Mouse (Mus musculus): ENCODE measurements around the gene Zwint. TPM values are rescaled to one million over a fixed set of nuclear protein-coding genes. Genes with fewer than 3 reads are reported as not detected.

The Zwint gene
- 182 and 207 TPM in 2 replicates for total RNA-seq (2014; fragmentation: Nextera tagmentation)
- 332 and 361 TPM in 2 replicates for total RNA-seq (2017)
- polyA plus RNA-seq (2012) = 17.1 and 23.1 TPM in 2 replicates

DNA sequence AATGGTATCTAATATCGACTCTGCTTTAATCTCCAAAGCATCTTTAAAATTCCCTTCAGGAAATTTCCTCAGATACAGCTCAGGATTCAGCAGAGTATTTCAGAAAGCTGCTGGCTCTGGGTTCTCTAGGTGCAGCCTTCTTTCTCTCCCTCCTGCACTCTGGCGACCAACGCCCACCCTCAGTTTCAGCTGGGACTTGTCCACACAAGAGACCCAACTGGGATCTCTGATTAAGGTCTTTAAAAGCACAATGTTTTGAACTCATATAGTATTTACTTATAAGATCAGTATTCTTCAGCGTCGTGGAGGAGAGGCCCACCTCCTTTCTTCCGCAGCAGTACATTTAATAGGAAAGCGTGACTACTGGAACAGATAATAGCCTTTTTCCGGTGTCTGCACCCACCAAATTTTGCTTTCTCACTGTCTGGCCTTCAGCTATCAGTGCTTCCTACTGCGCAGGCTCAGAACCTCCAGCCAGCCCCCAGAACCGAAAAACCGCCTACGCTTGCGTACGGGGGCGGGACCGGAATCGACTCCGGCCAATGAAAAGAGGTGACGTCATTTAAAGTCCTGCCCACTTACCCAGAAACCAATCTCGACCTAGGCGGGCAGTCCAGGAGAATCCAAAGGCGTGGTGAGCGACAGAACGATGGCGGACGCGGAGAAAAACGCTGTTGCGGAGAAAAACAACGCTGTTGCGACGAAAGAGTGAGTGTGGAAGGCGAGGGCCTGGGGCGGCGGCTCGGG, at the start of gene Zwint:
Zwint (plus strand) TSS at position 576 of the 747 bp plus-strand sequence.
- H3K36me3 ChIP-seq (replicated peaks) = peaks cover 38% of the 10 kb centered on the region
- ATAC-seq (ENCODE audit: extremely low read depth, insufficient number of reproducible peaks, low FRiP score, poor library complexity, severe bottlenecking) (peak; percentile 84), DNase-seq (ENCODE audit: low spot score) (peak; percentile 83)
- H3K27me3 ChIP-seq (ENCODE audit: insufficient read depth, low read length) = peaks cover 6% of the 10 kb centered on the region; the same call in 1 of the 2 replicates
- TF ChIP-seq POLR2AphosphoS5 (IDR thresholded peaks at IDR 0.05; ENCODE audit: insufficient replicate concordance, low read depth, low read length) (no peak), CTCF (IDR thresholded peaks at IDR 0.05; ENCODE audit: low read depth, low read length) (no peak), GATA2 (IDR thresholded peaks at IDR 0.05; ENCODE audit: borderline replicate concordance, low read depth, low read length) (no peak), GATA1 (IDR thresholded peaks at IDR 0.05; ENCODE audit: borderline replicate concordance, low read length) (no peak), TAL1 (conservative IDR thresholded peaks at IDR 0.05; ENCODE audit: low read depth, low read length) (no peak)
- H3K9me3 ChIP-seq (replicated peaks) = 0 out of 2 replicates have a peak, but pooled peaks cover 1% of the 10 kb centered on the region
- H3K4me1 ChIP-seq (ENCODE audit: insufficient read depth, low read depth, low read length) = peaks cover 27% of the 10 kb centered on the region
- peak within 1 kb of the TSS; percentile 82 for H3K4me3 ChIP-seq (ENCODE audit: low read depth, low read length)

DNA sequence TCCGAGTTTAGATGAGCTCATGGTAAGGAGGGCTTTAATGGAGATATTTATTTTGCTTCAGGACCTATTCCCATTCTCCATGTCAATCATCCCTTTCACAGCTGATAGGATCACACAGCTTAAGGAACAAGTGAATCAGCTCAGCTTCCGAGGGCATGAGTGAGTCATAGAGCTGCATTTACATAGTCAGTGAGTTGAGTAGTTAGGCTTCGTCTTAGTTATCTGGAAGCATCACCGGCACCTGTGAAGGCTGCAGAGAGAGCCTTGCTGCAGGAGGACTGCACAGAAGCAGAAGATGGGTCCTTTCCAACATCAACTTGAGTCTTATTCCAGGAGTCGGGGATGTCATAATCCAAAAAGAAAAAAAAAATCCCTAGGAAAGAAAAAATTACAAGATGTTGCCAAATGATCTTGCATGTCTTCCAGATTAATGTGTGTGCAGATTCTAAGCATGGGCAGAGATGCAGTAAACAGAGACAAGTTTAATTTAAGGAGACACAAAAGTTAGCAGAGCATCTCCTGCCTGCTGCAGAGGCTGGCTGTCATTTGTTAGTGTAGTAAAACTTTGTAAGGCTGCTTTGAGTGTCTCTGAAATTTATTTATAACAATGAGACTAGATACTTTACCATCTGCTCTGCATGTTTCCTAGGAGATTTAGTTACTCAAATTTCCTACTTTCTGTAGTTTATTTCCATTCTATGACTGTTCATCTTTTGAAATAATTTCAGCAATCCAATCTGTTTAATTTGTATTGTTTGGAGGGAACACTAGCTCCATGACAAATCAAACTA, 41.3 kb upstream of the Zwint start:
- Histone ChIP-seq H3K4me3 (ENCODE audit: low read depth, low read length) (no peak overlapping the region), H3K36me3 (replicated peaks) (no peaks in the 10 kb centered on the region), H3K9me3 (replicated peaks) (no peaks in the 10 kb centered on the region), H3K4me1 (ENCODE audit: insufficient read depth, low read depth, low read length) (no peaks in the 10 kb centered on the region), H3K27me3 (ENCODE audit: insufficient read depth, low read length) (no peaks in the 10 kb centered on the region)
- DNase-seq (ENCODE audit: low spot score) = no peak
- TF ChIP-seq POLR2AphosphoS5 (IDR thresholded peaks at IDR 0.05; ENCODE audit: insufficient replicate concordance, low read depth, low read length) (no peak), GATA2 (IDR thresholded peaks at IDR 0.05; ENCODE audit: borderline replicate concordance, low read depth, low read length) (no peak), CTCF (IDR thresholded peaks at IDR 0.05; ENCODE audit: low read depth, low read length) (no peak), GATA1 (IDR thresholded peaks at IDR 0.05; ENCODE audit: borderline replicate concordance, low read length) (no peak), TAL1 (conservative IDR thresholded peaks at IDR 0.05; ENCODE audit: low read depth, low read length) (no peak)
- no peak for ATAC-seq (ENCODE audit: extremely low read depth, insufficient number of reproducible peaks, low FRiP score, poor library complexity, severe bottlenecking)

DNA sequence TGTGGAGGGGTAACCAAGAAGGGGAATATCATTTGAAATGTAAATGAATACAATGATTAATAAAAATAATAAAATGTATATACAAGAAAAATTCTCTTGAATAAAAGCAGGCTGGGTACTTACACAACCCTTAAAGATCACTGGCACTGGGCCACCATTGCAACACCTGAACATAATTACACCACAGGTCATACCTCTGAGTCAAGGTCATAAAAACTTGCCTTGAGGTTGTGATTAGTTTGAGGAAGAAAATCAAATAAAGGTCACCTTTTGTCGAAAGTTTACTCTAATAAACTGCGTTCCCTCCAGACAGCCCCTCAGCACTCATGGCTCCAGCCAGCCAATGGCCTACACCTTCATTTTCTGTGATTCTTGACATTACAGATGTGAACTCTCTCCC, 38.5 kb upstream of the Zwint start:
- ATAC-seq (ENCODE audit: extremely low read depth, insufficient number of reproducible peaks, low FRiP score, poor library complexity, severe bottlenecking) = no peak
- no peak for TF ChIP-seq POLR2AphosphoS5 (IDR thresholded peaks at IDR 0.05; ENCODE audit: insufficient replicate concordance, low read depth, low read length)
- TF ChIP-seq TAL1 (conservative IDR thresholded peaks at IDR 0.05; ENCODE audit: low read depth, low read length) = no peak
- TF ChIP-seq CTCF (IDR thresholded peaks at IDR 0.05; ENCODE audit: low read depth, low read length) = no peak
- no peak for TF ChIP-seq GATA2 (IDR thresholded peaks at IDR 0.05; ENCODE audit: borderline replicate concordance, low read depth, low read length)

DNA sequence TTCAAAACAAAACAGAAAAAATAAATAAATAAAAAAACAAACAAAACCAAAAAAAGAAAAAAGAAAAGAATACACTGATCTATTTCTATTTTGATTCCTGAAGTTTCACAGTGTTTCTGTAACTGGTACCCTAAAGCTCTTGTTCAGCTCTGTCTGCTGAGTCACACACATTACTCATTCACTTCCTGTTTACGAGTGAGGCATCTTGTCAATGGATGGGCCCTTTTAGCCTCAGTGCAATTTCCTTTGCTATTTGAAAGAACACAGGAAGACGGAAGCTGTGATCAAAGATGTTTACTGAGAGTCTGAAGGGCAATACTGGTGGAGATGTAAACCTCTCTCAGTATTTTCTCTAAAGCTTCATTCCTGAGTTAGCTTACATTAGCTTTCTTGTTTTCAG, 34.1 kb upstream of the Zwint start:
- no peak for DNase-seq (ENCODE audit: low spot score)
- peak; percentile 62 for ATAC-seq (ENCODE audit: extremely low read depth, insufficient number of reproducible peaks, low FRiP score, poor library complexity, severe bottlenecking)
- no peak overlapping the region for H3K4me3 ChIP-seq (ENCODE audit: low read depth, low read length)
- H3K4me1 ChIP-seq (ENCODE audit: insufficient read depth, low read depth, low read length) = no peaks in the 10 kb centered on the region
- no peak for TF ChIP-seq CTCF (IDR thresholded peaks at IDR 0.05; ENCODE audit: low read depth, low read length)
- TF ChIP-seq TAL1 (conservative IDR thresholded peaks at IDR 0.05; ENCODE audit: low read depth, low read length) = no peak
- no peak for TF ChIP-seq POLR2AphosphoS5 (IDR thresholded peaks at IDR 0.05; ENCODE audit: insufficient replicate concordance, low read depth, low read length)
- no peak for TF ChIP-seq GATA1 (IDR thresholded peaks at IDR 0.05; ENCODE audit: borderline replicate concordance, low read length)
- no peaks in the 10 kb centered on the region for H3K9me3 ChIP-seq (replicated peaks)
- H3K27me3 ChIP-seq (ENCODE audit: insufficient read depth, low read length) = no peaks in the 10 kb centered on the region; the same call in 1 of the 2 replicates
- H3K36me3 ChIP-seq (replicated peaks) = no peaks in the 10 kb centered on the region

More for the DNA sequence above, 38.5 kb upstream of the Zwint start:
- Histone ChIP-seq H3K36me3 (replicated peaks) (no peaks in the 10 kb centered on the region), H3K4me3 (ENCODE audit: low read depth, low read length) (no peak overlapping the region), H3K9me3 (replicated peaks) (no peaks in the 10 kb centered on the region), H3K27me3 (ENCODE audit: insufficient read depth, low read length) (no peaks in the 10 kb centered on the region), H3K4me1 (ENCODE audit: insufficient read depth, low read depth, low read length) (no peaks in the 10 kb centered on the region)
- no peak for DNase-seq (ENCODE audit: low spot score)

DNA sequence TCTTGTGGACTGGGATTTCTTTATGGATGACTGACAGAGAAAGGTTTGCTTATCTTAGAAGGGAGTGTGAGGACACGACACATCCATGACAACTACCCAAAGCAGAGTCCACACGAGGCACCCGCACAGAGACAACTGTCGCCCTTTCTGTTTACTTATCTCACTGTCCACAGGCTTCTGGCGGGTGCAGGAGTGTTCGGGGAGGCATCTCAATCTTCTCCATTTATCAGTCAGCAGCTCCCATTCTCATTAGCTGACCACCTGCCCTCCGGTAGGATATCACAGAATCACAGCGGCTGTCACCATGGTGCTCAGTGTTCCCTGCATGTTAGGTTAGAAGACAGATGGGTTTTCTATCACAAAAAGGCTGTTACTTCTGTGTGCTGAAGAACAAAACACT, 31.1 kb upstream of the Zwint start:
- no peak for DNase-seq (ENCODE audit: low spot score)
- no peaks in the 10 kb centered on the region; the same call in 1 of the 2 replicates for H3K27me3 ChIP-seq (ENCODE audit: insufficient read depth, low read length)
- ATAC-seq (ENCODE audit: extremely low read depth, insufficient number of reproducible peaks, low FRiP score, poor library complexity, severe bottlenecking) = peak; percentile 78

DNA sequence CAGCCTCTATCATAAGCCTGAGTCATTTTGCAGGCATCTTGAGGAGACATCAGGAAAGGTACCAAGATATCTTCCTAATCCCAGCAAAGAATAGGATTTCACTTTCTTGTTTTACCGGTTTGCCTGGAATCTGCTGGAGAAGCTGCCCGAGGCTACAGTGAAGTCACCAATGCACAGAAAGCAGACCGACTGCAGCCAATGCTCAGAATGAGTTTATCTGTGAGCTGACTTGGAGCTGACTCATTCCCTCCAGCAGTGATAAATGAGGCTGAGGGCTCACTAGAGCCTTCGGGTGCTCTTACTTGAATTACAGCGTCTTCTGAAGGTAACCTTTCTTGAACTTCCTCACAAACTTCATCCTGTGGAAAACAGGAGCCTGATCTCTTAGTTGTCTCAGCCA, 20.5 kb upstream of the Zwint start:
- H3K36me3 ChIP-seq (replicated peaks) = no peaks in the 10 kb centered on the region
- ATAC-seq (ENCODE audit: extremely low read depth, insufficient number of reproducible peaks, low FRiP score, poor library complexity, severe bottlenecking) (peak; percentile 15; the same call in 1 of the 2 replicates), DNase-seq (ENCODE audit: low spot score) (no peak)
- H3K4me1 ChIP-seq (ENCODE audit: insufficient read depth, low read depth, low read length) = no peaks in the 10 kb centered on the region
- H3K9me3 ChIP-seq (replicated peaks) = no peaks in the 10 kb centered on the region
- no peak for TF ChIP-seq POLR2AphosphoS5 (IDR thresholded peaks at IDR 0.05; ENCODE audit: insufficient replicate concordance, low read depth, low read length)
- no peak for TF ChIP-seq TAL1 (conservative IDR thresholded peaks at IDR 0.05; ENCODE audit: low read depth, low read length)
- TF ChIP-seq CTCF (IDR thresholded peaks at IDR 0.05; ENCODE audit: low read depth, low read length) = no peak
- TF ChIP-seq GATA1 (IDR thresholded peaks at IDR 0.05; ENCODE audit: borderline replicate concordance, low read length) = no peak
- no peak for TF ChIP-seq GATA2 (IDR thresholded peaks at IDR 0.05; ENCODE audit: borderline replicate concordance, low read depth, low read length)
- no peaks in the 10 kb centered on the region for H3K27me3 ChIP-seq (ENCODE audit: insufficient read depth, low read length)
- H3K4me3 ChIP-seq (ENCODE audit: low read depth, low read length) = no peak overlapping the region

More for the DNA sequence above, 31.1 kb upstream of the Zwint start:
- Histone ChIP-seq H3K36me3 (replicated peaks) (no peaks in the 10 kb centered on the region), H3K4me3 (ENCODE audit: low read depth, low read length) (no peak overlapping the region), H3K4me1 (ENCODE audit: insufficient read depth, low read depth, low read length) (no peaks in the 10 kb centered on the region), H3K9me3 (replicated peaks) (no peaks in the 10 kb centered on the region)
- no peak for TF ChIP-seq TAL1 (conservative IDR thresholded peaks at IDR 0.05; ENCODE audit: low read depth, low read length)
- no peak for TF ChIP-seq CTCF (IDR thresholded peaks at IDR 0.05; ENCODE audit: low read depth, low read length)
- no peak for TF ChIP-seq GATA1 (IDR thresholded peaks at IDR 0.05; ENCODE audit: borderline replicate concordance, low read length)
- no peak for TF ChIP-seq GATA2 (IDR thresholded peaks at IDR 0.05; ENCODE audit: borderline replicate concordance, low read depth, low read length)
- TF ChIP-seq POLR2AphosphoS5 (IDR thresholded peaks at IDR 0.05; ENCODE audit: insufficient replicate concordance, low read depth, low read length) = no peak
